ENCODE assay signal across 33 mouse cellular contexts in the genomic region with DNA sequence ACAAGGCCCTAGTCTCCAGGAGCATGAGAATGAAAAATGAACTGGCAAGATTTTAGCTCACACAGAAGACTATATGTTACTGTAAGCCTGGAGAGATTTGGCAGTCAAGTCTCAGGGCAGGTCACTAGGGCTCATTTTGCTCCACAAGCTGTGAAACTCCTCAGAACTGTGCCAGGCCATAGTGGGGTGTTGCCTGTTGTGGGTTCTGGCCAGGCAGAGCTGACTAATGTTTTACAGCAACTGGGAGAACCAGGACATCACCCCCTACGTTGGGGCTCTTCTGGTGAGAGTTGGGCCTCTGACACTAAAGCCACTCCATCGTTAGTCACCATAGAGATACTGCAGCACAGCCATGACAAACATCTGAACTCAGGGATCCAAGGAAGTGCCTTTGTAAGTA. TPM values are rescaled to one million over a fixed set of nuclear protein-coding genes. Genes with fewer than 3 reads are reported as not detected.
"Had no signal": no experiment of that assay in that cellular context is flagged by ENCODE, and none has a peak within 500 bp of the region (broad histone marks: within the 10 kb centered on the region; RNA-seq: fewer than 3 reads in every experiment).

No protein-coding gene starts in this region.

- H3K27me3 ChIP-seq: liver, embryonic 13.5 days; stomach, embryonic 15.5 days had no signal

- H3K4me2 ChIP-seq: liver, embryonic 13.5 days; midbrain, embryonic 11.5 days; stomach, embryonic 15.5 days had no signal

- DNase-seq: kidney, adult 2 months; kidney, postnatal 25 days; layer of hippocampus, adult 9-11 months; liver, embryonic 13.5 days; lung, adult 2 months; lung, postnatal 14 days; lung, postnatal 4 days; right cerebral cortex, adult 18-20 months; right cerebral cortex, postnatal 14 days; right cerebral cortex, postnatal 4 days; thymus, postnatal 36 days had no signal

- H3K27ac ChIP-seq: kidney, postnatal 0 days; layer of hippocampus, adult 2 months; left cerebral cortex, adult 2 months; liver, embryonic 13.5 days; stomach, embryonic 15.5 days had no signal

- H3K4me3 ChIP-seq: layer of hippocampus, adult 2 months; left cerebral cortex, adult 2 months; liver, embryonic 13.5 days; stomach, embryonic 15.5 days had no signal

- H3K9me3 ChIP-seq: liver, embryonic 13.5 days; stomach, embryonic 15.5 days had no signal

- H3K4me1 ChIP-seq: liver, embryonic 13.5 days; stomach, embryonic 15.5 days had no signal

- H3K36me3 ChIP-seq: liver, embryonic 13.5 days; stomach, embryonic 15.5 days had no signal

- H3K9ac ChIP-seq: liver, embryonic 13.5 days; stomach, embryonic 15.5 days had no signal

RNA-seq across cellular contexts. Expression of a gene that starts 0.3 kb away (rescaled TPM):
- total RNA-seq: layer of hippocampus, adult 2 months; layer of hippocampus, postnatal 25 days; left cerebral cortex, adult 2 months; left cerebral cortex, postnatal 10 days; left cerebral cortex, postnatal 36 days; liver, adult 2 months; megakaryocyte progenitor cell, adult 5-6 weeks; megakaryocyte-erythroid progenitor cell, adult 5-6 weeks; midbrain, postnatal 0 days had no signal
- polyA plus RNA-seq: kidney, adult 2 months; kidney, embryonic 14.5 days; large intestine, adult 2 months; limb, embryonic 11.5 days; liver, adult 2 months; liver, embryonic 13.5 days; liver, embryonic 16.5 days; lung, adult 2 months; lung, embryonic 16.5 days; neural tube, embryonic 11.5 days had no signal

RNA-seq across cellular contexts. Expression of a gene that starts 58.0 kb away (rescaled TPM):
- total RNA-seq: layer of hippocampus, adult 2 months; layer of hippocampus, postnatal 25 days; left cerebral cortex, adult 2 months; left cerebral cortex, postnatal 10 days; left cerebral cortex, postnatal 36 days; liver, adult 2 months; megakaryocyte progenitor cell, adult 5-6 weeks; megakaryocyte-erythroid progenitor cell, adult 5-6 weeks; midbrain, postnatal 0 days had no signal
- polyA plus RNA-seq: kidney, adult 2 months; kidney, embryonic 14.5 days; kidney, postnatal 0 days; large intestine, adult 2 months; limb, embryonic 11.5 days; limb, embryonic 14.5 days; liver, embryonic 13.5 days; liver, embryonic 16.5 days; lung, adult 2 months; lung, embryonic 16.5 days; midbrain, embryonic 11.5 days; midbrain, embryonic 14.5 days; midbrain, postnatal 0 days; neural tube, embryonic 11.5 days; neural tube, embryonic 14.5 days; stomach, embryonic 15.5 days; urinary bladder, adult 2 months had no signal
